Mouse (Mus musculus): Measurements from ENCODE around the gene Camp. TPM values are rescaled to one million over a fixed set of nuclear protein-coding genes. Genes with fewer than 3 reads are reported as not detected.

The Camp gene
- polyA plus RNA-seq, 1 experiment from 2014 or later = 1.1 TPM

DNA sequence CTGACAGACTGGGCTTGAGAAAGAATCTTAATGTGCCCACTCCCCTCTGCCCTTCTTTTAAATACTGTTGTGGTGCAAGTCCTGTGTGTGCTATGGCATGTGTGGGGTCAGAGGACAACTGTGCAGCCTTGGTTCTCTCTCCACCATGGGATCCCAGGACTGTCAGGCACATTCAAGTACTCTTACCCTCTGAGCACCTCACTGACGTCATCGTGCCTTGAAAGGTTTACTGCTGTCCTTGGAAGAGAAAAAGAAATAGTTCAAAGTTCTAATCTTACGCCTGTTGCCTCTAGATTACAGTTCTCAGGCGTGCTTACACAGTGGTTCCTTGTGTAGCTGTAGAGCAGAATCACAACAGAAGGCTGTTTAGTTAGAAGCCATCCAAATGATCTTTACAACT lies 36.8 kb upstream of the Camp start:
- Histone ChIP-seq H3K27ac (ENCODE audit: low read depth, low read length) (no peak overlapping the region), H3K4me1 (ENCODE audit: control insufficient read depth, insufficient read depth, low read length) (no peaks in the 10 kb centered on the region), H3K9me3 (ENCODE audit: control insufficient read depth, low read length) (no peaks in the 10 kb centered on the region), H3K36me3 (ENCODE audit: control insufficient read depth, insufficient read depth, low read length) (peaks cover 32% of the 10 kb centered on the region), H3K4me3 (ENCODE audit: low read depth, low read length) (no peak overlapping the region), H3K9ac (ENCODE audit: low read length) (no peak overlapping the region), H3K27me3 (ENCODE audit: control insufficient read depth, insufficient read depth, low read length) (no peaks in the 10 kb centered on the region), H3K4me2 (ENCODE audit: low read depth) (no peak overlapping the region)
- WGBS = 92% methylated on average over 4 of the region's 4 CpGs
- no peak for ATAC-seq (ENCODE audit: insufficient read depth, low FRiP score, low TSS enrichment)
- DNase-seq (ENCODE audit: low spot score) = no peak

DNA sequence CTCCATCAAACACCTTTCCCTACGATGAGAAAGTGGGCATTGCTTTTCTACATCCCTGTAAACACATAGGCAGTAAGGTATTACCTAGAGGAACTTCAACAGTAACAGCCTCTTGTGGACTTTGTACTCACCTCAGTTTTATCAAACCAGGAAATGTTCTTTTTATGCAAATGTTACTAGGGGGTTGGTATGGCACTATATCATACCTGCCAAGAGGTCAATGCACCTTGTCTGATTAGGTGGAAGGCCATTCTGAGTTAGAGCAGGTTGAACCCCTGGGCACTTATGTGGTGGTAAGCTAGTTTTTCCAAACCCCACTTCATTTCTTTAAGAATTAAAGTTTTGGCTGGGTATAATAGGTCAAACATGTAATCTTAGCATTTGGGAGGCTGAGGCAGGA lies 29.9 kb upstream of the Camp start:
- Histone ChIP-seq H3K4me2 (ENCODE audit: low read depth) (no peak overlapping the region), H3K27me3 (ENCODE audit: control insufficient read depth, insufficient read depth, low read length) (no peaks in the 10 kb centered on the region), H3K27ac (ENCODE audit: low read depth, low read length) (no peak overlapping the region), H3K4me3 (ENCODE audit: low read depth, low read length) (no peak overlapping the region), H3K4me1 (ENCODE audit: control insufficient read depth, insufficient read depth, low read length) (peaks cover 7% of the 10 kb centered on the region; the same call in 1 of the 2 replicates), H3K9ac (ENCODE audit: low read length) (no peak overlapping the region), H3K9me3 (ENCODE audit: control insufficient read depth, low read length) (no peaks in the 10 kb centered on the region), H3K36me3 (ENCODE audit: control insufficient read depth, insufficient read depth, low read length) (peaks cover 16% of the 10 kb centered on the region)
- DNase-seq (ENCODE audit: low spot score) = no peak
- 97% methylated on average over 1 of the region's 1 CpGs for WGBS
- no peak for ATAC-seq (ENCODE audit: insufficient read depth, low FRiP score, low TSS enrichment)

DNA sequence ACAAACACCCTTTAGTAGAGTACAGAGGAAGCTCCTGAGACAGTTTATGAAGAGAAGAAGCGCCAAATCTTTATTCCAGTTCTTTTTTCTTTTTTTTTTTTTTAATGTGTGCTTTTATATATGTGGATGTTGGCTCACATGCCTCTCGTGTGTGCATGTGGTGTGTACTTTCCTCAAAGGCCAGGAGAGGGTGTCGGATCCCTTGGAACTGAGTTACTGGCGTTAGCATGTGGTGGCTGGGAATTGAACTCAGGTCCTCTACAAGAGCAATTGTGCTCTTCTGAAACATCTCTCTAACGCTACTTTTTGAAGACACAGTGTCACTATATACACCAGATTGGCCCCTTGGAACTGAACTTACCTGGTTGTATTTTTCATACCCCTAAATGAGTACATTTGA lies 28.2 kb upstream of the Camp start:
- no peak for ATAC-seq (ENCODE audit: insufficient read depth, low FRiP score, low TSS enrichment)
- H3K4me1 ChIP-seq (ENCODE audit: control insufficient read depth, insufficient read depth, low read length) = peaks cover 7% of the 10 kb centered on the region; the same call in 1 of the 2 replicates
- H3K36me3 ChIP-seq (ENCODE audit: control insufficient read depth, insufficient read depth, low read length) = peaks cover 16% of the 10 kb centered on the region
- no peak for DNase-seq (ENCODE audit: low spot score)
- WGBS = 78% methylated on average over 5 of the region's 5 CpGs
- H3K27me3 ChIP-seq (ENCODE audit: control insufficient read depth, insufficient read depth, low read length) = no peaks in the 10 kb centered on the region
- H3K4me2 ChIP-seq (ENCODE audit: low read depth) = peak overlapping the region; percentile 56
- no peak overlapping the region for H3K27ac ChIP-seq (ENCODE audit: low read depth, low read length)
- H3K9ac ChIP-seq (ENCODE audit: low read length) = no peak overlapping the region
- peak overlapping the region; percentile 97; the same call in 1 of the 2 replicates for H3K4me3 ChIP-seq (ENCODE audit: low read depth, low read length)
- H3K9me3 ChIP-seq (ENCODE audit: control insufficient read depth, low read length) = no peaks in the 10 kb centered on the region

DNA sequence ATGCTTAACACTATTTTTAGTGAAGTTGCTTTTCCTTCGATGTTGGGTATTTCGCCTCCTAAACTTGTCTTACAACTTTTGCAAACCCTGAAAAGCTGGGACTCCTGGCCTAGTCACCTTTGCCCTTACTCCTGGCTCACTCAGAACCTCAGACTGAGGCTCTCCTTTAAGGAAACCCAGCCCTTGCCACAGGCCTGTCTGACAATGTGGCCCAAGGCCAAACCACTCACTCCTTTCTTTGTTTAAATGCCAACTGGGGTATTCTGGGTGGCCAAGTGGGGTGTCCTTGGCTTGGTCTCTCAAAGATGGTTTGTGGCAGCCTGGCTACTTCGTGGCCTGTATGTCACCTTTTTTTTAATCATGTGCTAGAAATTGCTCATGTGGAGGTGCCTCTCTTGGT lies 27.3 kb upstream of the Camp start:
- Histone ChIP-seq H3K27me3 (ENCODE audit: control insufficient read depth, insufficient read depth, low read length) (no peaks in the 10 kb centered on the region), H3K4me3 (ENCODE audit: low read depth, low read length) (peak overlapping the region; percentile 97), H3K36me3 (ENCODE audit: control insufficient read depth, insufficient read depth, low read length) (peaks cover 16% of the 10 kb centered on the region), H3K4me1 (ENCODE audit: control insufficient read depth, insufficient read depth, low read length) (peaks cover 7% of the 10 kb centered on the region; the same call in 1 of the 2 replicates), H3K9me3 (ENCODE audit: control insufficient read depth, low read length) (no peaks in the 10 kb centered on the region), H3K9ac (ENCODE audit: low read length) (peak overlapping the region; percentile 97), H3K27ac (ENCODE audit: low read depth, low read length) (no peak overlapping the region), H3K4me2 (ENCODE audit: low read depth) (peak overlapping the region; percentile 56)
- no peak for ATAC-seq (ENCODE audit: insufficient read depth, low FRiP score, low TSS enrichment)
- WGBS = 10% methylated on average over 3 of the region's 3 CpGs
- DNase-seq (ENCODE audit: low spot score) = peak; percentile 17

DNA sequence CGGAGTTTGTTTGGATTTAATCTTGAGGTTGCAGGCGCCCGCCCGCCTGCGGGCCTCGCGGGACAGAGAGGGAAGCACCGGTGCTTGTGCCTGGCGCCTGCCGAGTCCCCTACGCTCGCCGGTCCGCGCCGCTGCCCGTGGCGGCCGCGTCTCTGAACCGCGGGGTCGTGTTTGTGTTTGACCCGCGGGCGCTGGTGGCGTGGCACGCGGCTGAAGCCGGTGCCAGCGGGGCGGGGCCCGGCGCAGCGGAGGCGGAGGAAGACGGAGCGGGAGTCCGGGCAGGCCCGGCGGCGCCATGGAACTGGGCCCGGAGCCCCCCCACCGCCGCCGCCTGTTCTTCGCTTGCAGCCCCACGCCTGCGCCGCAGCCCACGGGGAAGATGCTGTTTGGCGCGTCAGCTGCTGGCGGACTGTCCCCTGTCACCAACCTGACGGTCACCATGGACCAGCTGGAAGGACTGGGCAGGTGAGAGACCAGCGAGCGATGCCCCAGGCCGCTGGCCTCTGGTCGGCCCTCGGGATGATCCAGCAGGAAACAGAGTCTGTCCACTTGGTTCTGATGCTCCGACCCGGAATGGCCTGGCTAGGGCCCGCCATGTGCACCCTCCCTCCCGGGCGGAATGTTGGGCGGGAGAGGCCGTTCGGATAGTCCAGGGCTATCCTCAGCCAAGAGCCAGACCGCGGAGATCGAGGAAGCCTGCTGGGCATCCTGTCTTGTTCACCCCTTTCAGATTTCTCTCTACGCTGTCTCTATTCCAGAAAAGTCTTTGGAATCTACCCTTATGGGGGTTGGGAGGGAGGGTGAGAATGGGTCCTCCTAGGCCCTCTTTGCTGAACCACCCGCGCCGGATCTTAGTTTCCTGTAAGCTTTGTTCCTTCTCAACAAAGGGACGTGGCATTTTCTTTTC lies 26.5 kb upstream of the Camp start:
- under 1% methylated on average over 76 of the region's 76 CpGs for WGBS
- peak; percentile 58 for ATAC-seq (ENCODE audit: insufficient read depth, low FRiP score, low TSS enrichment)
- DNase-seq (ENCODE audit: low spot score) = peak; percentile 61

DNA sequence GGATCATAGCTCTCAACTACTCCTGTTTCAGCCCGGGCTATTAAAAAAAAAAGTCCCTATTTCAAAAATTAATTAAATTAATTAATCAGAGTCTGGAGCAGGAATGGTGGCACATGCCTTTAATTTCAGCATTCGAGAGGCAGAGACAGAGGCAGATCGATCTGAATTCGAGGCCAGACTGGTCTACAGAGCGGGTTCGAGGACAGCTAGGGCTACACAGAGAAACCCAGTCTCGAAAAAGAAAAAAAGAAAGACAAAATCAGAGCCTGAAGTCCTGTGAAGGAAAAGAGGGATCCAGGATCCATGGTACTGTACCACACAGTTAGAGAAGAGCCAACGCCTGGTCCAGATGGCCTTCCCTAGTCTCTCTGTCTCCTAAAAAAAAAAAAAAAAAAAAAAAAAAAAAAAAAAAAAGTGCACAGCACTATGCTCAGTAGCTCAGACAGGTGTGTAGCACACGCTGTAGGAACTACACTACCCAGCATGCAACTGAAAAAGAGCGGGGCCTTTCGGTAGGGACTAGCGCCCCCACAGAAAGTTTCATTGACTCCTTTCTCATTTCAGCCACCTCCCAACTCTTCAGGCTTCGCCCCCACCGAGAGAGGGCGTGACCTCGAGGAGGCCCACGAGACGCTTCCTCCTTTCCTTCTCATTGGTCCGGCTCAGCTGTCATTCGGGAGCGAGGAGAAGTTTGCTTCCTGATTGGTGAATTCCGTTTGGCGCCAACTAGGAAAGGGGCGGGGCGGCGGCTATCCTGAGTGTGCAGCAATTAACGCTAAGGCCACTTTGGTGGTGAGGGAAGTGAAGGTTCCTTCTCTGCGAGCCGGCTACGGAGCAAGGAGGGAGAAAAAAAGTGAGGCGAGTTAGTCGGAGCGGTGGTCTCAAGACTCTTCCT lies 25.6 kb upstream of the Camp start, which contains the start of gene Cdc25a:
Gene Cdc25a, plus strand, starts transcription at position 783 of the 895 bp plus-strand sequence.
- ATAC-seq (ENCODE audit: insufficient read depth, low FRiP score, low TSS enrichment) (peak; percentile 94), DNase-seq (ENCODE audit: low spot score) (peak; percentile 97)
- Histone ChIP-seq H3K4me1 (ENCODE audit: control insufficient read depth, insufficient read depth, low read length) (peaks cover 7% of the 10 kb centered on the region; the same call in 1 of the 2 replicates), H3K36me3 (ENCODE audit: control insufficient read depth, insufficient read depth, low read length) (peaks cover 10% of the 10 kb centered on the region), H3K4me2 (ENCODE audit: low read depth) (peak within 1 kb of the TSS; percentile 56), H3K27me3 (ENCODE audit: control insufficient read depth, insufficient read depth, low read length) (no peaks in the 10 kb centered on the region), H3K27ac (ENCODE audit: low read depth, low read length) (peak within 1 kb of the TSS; percentile 78), H3K9me3 (ENCODE audit: control insufficient read depth, low read length) (no peaks in the 10 kb centered on the region), H3K4me3 (ENCODE audit: low read depth, low read length) (peak within 1 kb of the TSS; percentile 97), H3K9ac (ENCODE audit: low read length) (peak within 1 kb of the TSS; percentile 97)
- WGBS = 7% methylated on average over 33 of the region's 33 CpGs

More for the DNA sequence above, 26.5 kb upstream of the Camp start:
- Histone ChIP-seq H3K4me2 (ENCODE audit: low read depth) (peak overlapping the region; percentile 56), H3K4me1 (ENCODE audit: control insufficient read depth, insufficient read depth, low read length) (peaks cover 7% of the 10 kb centered on the region; the same call in 1 of the 2 replicates), H3K9ac (ENCODE audit: low read length) (peak overlapping the region; percentile 97), H3K36me3 (ENCODE audit: control insufficient read depth, insufficient read depth, low read length) (peaks cover 16% of the 10 kb centered on the region), H3K27ac (ENCODE audit: low read depth, low read length) (peak overlapping the region; percentile 78), H3K27me3 (ENCODE audit: control insufficient read depth, insufficient read depth, low read length) (no peaks in the 10 kb centered on the region), H3K9me3 (ENCODE audit: control insufficient read depth, low read length) (no peaks in the 10 kb centered on the region), H3K4me3 (ENCODE audit: low read depth, low read length) (peak overlapping the region; percentile 97)

DNA sequence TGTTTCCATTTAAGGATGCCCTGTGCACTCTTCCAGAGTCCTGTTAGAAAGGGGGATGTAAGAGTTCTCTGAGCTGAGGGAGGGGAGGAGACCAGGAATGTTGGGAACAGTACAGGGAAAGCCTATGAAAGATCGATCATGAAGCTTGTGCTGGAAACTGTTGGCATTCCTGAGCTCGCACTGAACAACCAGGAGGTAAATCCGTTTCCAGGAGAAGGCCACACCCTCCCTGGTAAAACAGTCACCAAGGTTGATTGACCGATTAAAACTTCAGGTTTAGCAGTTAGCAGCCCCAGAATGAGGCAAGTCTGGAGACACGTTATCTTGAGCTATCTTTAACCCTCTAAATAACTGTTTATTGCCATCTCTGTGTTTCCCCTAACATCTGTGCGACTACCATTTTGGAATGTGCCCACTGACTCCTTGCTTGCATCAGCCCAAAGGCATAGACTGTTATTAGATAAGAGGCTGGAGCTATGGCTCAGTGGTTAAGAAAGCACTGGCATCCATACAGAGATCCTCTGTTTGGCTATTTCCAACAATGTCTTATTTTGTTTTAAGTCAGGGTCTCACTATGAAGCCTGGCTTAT lies 21.7 kb upstream of the Camp start:
- no peaks in the 10 kb centered on the region for H3K9me3 ChIP-seq (ENCODE audit: control insufficient read depth, low read length)
- H3K4me3 ChIP-seq (ENCODE audit: low read depth, low read length) = no peak overlapping the region
- DNase-seq (ENCODE audit: low spot score) (no peak), ATAC-seq (ENCODE audit: insufficient read depth, low FRiP score, low TSS enrichment) (no peak)
- 46% methylated on average over 6 of the region's 6 CpGs for WGBS
- H3K4me2 ChIP-seq (ENCODE audit: low read depth) = no peak overlapping the region
- H3K4me1 ChIP-seq (ENCODE audit: control insufficient read depth, insufficient read depth, low read length) = no peaks in the 10 kb centered on the region
- no peak overlapping the region for H3K9ac ChIP-seq (ENCODE audit: low read length)
- no peaks in the 10 kb centered on the region for H3K27me3 ChIP-seq (ENCODE audit: control insufficient read depth, insufficient read depth, low read length)
- H3K27ac ChIP-seq (ENCODE audit: low read depth, low read length) = no peak overlapping the region
- H3K36me3 ChIP-seq (ENCODE audit: control insufficient read depth, insufficient read depth, low read length) = no peaks in the 10 kb centered on the region

DNA sequence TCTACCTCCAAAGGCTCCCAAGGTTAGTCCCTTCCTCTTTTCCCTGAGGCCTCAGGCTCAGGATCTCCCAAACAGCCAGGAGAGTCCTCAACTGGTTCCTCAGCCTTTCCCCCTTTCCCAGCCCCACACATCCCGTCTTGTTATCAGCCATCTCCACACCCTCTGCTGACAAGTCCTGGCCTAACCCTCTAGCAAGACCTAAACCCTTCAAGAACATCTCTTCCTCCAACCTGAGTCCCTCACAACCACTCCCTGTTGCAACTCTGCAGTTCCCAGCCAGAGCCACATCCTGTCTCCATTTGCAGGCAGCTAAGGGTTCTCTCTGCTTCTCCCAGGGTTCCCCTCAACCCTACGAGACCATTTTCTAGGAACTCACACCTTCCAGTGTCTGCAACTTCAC lies 16.8 kb upstream of the Camp start:
- ATAC-seq (ENCODE audit: insufficient read depth, low FRiP score, low TSS enrichment) (no peak), DNase-seq (ENCODE audit: low spot score) (no peak)
- 74% methylated on average over 2 of the region's 2 CpGs for WGBS
- H3K36me3 ChIP-seq (ENCODE audit: control insufficient read depth, insufficient read depth, low read length) = no peaks in the 10 kb centered on the region
- H3K27me3 ChIP-seq (ENCODE audit: control insufficient read depth, insufficient read depth, low read length) = no peaks in the 10 kb centered on the region
- no peaks in the 10 kb centered on the region for H3K9me3 ChIP-seq (ENCODE audit: control insufficient read depth, low read length)
- H3K4me1 ChIP-seq (ENCODE audit: control insufficient read depth, insufficient read depth, low read length) = no peaks in the 10 kb centered on the region
- no peak overlapping the region for H3K4me2 ChIP-seq (ENCODE audit: low read depth)
- no peak overlapping the region for H3K9ac ChIP-seq (ENCODE audit: low read length)
- no peak overlapping the region for H3K27ac ChIP-seq (ENCODE audit: low read depth, low read length)
- no peak overlapping the region for H3K4me3 ChIP-seq (ENCODE audit: low read depth, low read length)
